Mouse (Mus musculus): Measurements from ENCODE around the gene Ddr2. TPM values are rescaled to one million over a fixed set of nuclear protein-coding genes. Genes with fewer than 3 reads are reported as not detected.
"Not testable (repeated sequence)": the region's sequence is repeated elsewhere in the genome, so short reads cannot be mapped to it uniquely, and the experiment has no call there.

The Ddr2 gene
- polyA plus RNA-seq, 1 experiment: 13.7 TPM

- no peak for TF ChIP-seq CTCF (IDR thresholded peaks at IDR 0.05; ENCODE audit: control insufficient read depth, insufficient read depth, insufficient read length)
- no peak for TF ChIP-seq MYOD1 (IDR thresholded peaks at IDR 0.05; ENCODE audit: control insufficient read depth, insufficient read length, low read depth)
- no peak for TF ChIP-seq MAX (IDR thresholded peaks at IDR 0.05)
- TF ChIP-seq USF1 (IDR thresholded peaks at IDR 0.05; ENCODE audit: low read depth): no peak
- no peak for TF ChIP-seq CEBPB (IDR thresholded peaks at IDR 0.05; ENCODE audit: low read depth)
- TF ChIP-seq MYOG (IDR thresholded peaks at IDR 0.05; ENCODE audit: control insufficient read depth, extremely low read depth, insufficient read length): no peak
- no peak for TF ChIP-seq FOSL1 (IDR thresholded peaks at IDR 0.05; ENCODE audit: insufficient read depth, low read length, poor library complexity, severe bottlenecking)
- Histone ChIP-seq H3K79me3 (ENCODE audit: low read depth) (peaks cover 10% of the 10 kb centered on the region), H3K36me3 (ENCODE audit: control insufficient read depth, insufficient read depth) (peaks cover 16% of the 10 kb centered on the region), H3ac (ENCODE audit: control insufficient read depth, insufficient read length, low read depth) (no peak overlapping the region), H3K79me2 (ENCODE audit: control insufficient read depth, insufficient read depth) (peaks cover 27% of the 10 kb centered on the region), H3K4me3 (ENCODE audit: insufficient read depth, poor library complexity, severe bottlenecking) (no peak overlapping the region), H3K27me3 (ENCODE audit: control insufficient read depth, insufficient read depth, insufficient read length) (no peaks in the 10 kb centered on the region)
Measured at GRCm38 (mm10) chr1:170010716-170011505, 99.7 kb downstream of the Ddr2 start.

- Histone ChIP-seq H3K36me3 (ENCODE audit: control insufficient read depth, insufficient read depth) (peaks cover 10% of the 10 kb centered on the region), H3K79me2 (ENCODE audit: control insufficient read depth, insufficient read depth) (peaks cover 15% of the 10 kb centered on the region), H3K27me3 (ENCODE audit: control insufficient read depth, insufficient read depth, insufficient read length) (no peaks in the 10 kb centered on the region), H3K4me3 (ENCODE audit: insufficient read depth, poor library complexity, severe bottlenecking) (no peak overlapping the region), H3K79me3 (ENCODE audit: low read depth) (peaks cover 4% of the 10 kb centered on the region), H3ac (ENCODE audit: control insufficient read depth, insufficient read length, low read depth) (no peak overlapping the region)
- TF ChIP-seq MAX (IDR thresholded peaks at IDR 0.05): no peak
- TF ChIP-seq CEBPB (IDR thresholded peaks at IDR 0.05; ENCODE audit: low read depth): no peak
- no peak for TF ChIP-seq CTCF (IDR thresholded peaks at IDR 0.05; ENCODE audit: control insufficient read depth, insufficient read depth, insufficient read length)
- no peak for TF ChIP-seq MYOD1 (IDR thresholded peaks at IDR 0.05; ENCODE audit: control insufficient read depth, insufficient read length, low read depth)
- TF ChIP-seq USF1 (IDR thresholded peaks at IDR 0.05; ENCODE audit: low read depth): no peak
- no peak for TF ChIP-seq MYOG (IDR thresholded peaks at IDR 0.05; ENCODE audit: control insufficient read depth, extremely low read depth, insufficient read length)
- TF ChIP-seq FOSL1 (IDR thresholded peaks at IDR 0.05; ENCODE audit: insufficient read depth, low read length, poor library complexity, severe bottlenecking): no peak
Measured at GRCm38 (mm10) chr1:170009296-170009695, 101.3 kb downstream of the Ddr2 start.

DNA sequence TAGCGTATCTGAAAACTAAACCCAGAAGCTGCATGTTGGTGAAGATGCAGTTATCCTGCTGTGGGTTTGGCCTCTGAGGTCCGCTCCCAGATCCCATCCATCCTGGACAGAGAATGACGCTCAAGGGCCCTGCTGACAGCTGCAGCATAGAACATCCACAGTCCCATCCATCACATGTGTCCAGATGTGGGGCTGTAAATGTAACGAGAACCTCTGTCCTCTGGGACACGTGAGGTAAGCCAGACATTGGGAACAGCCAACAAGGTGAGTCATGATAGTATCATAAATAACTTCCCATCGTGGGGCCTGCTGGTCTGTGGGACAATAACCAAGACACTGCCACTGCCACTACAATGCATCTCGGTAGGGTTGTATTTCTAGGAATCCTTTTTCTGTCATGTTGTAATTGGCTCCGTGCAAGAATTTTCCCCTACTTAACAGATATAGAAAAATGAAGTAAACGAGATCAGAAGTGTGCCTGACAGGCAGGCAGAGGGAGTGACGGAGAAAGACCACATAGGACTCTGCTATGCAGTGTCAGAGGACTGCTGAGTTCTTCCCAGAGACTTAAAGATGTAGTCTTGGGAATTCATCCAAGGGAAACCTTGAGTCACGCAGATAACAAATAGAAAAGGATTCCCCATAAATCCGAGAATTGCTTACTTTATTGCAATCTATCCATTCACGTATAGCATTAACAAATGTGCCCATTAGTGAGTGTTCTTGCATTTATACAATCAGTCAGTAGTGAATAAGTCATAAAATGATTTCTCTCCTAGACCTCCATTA, 101.9 kb downstream of the Ddr2 start:
- peaks cover 17% of the 10 kb centered on the region for H3K36me3 ChIP-seq (ENCODE audit: control insufficient read depth, insufficient read depth)
- H3ac ChIP-seq (ENCODE audit: control insufficient read depth, insufficient read length, low read depth): no peak overlapping the region
- H3K79me3 ChIP-seq (ENCODE audit: low read depth): peaks cover 4% of the 10 kb centered on the region
- no peak overlapping the region for H3K4me3 ChIP-seq (ENCODE audit: insufficient read depth, poor library complexity, severe bottlenecking)
- H3K79me2 ChIP-seq (ENCODE audit: control insufficient read depth, insufficient read depth): peaks cover 15% of the 10 kb centered on the region
- H3K27me3 ChIP-seq (ENCODE audit: control insufficient read depth, insufficient read depth, insufficient read length): no peaks in the 10 kb centered on the region
- TF ChIP-seq CTCF (IDR thresholded peaks at IDR 0.05; ENCODE audit: control insufficient read depth, insufficient read depth, insufficient read length) (no peak), MAX (IDR thresholded peaks at IDR 0.05) (no peak), CEBPB (IDR thresholded peaks at IDR 0.05; ENCODE audit: low read depth) (no peak), MYOG (IDR thresholded peaks at IDR 0.05; ENCODE audit: control insufficient read depth, extremely low read depth, insufficient read length) (no peak), FOSL1 (IDR thresholded peaks at IDR 0.05; ENCODE audit: insufficient read depth, low read length, poor library complexity, severe bottlenecking) (peak; percentile 39), MYOD1 (IDR thresholded peaks at IDR 0.05; ENCODE audit: control insufficient read depth, insufficient read length, low read depth) (peak; percentile 73), USF1 (IDR thresholded peaks at IDR 0.05; ENCODE audit: low read depth) (no peak)

DNA sequence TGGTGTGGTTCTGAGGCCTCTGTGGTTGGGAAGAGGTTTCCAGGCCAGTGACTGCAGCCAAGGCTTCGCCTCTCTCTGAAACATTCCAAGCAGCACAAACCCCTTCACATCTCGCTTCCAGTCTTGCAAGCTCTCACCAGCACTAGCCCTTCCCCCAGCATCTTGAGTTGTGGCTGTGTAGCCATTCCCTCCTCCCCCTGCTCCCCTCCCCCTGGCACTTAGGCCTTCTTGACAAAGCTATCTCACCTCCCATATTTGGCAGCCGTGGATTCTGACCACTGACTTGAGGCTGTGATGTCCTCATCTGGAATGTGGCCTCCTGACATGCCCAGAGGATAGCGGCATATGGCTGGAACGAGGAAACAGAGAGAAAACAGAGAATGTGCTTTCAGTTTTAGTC, 104.0 kb downstream of the Ddr2 start:
- Histone ChIP-seq H3ac (ENCODE audit: control insufficient read depth, insufficient read length, low read depth) (no peak overlapping the region), H3K79me2 (ENCODE audit: control insufficient read depth, insufficient read depth) (peaks cover 15% of the 10 kb centered on the region), H3K79me3 (ENCODE audit: low read depth) (peaks cover 2% of the 10 kb centered on the region), H3K36me3 (ENCODE audit: control insufficient read depth, insufficient read depth) (peaks cover 27% of the 10 kb centered on the region), H3K4me3 (ENCODE audit: insufficient read depth, poor library complexity, severe bottlenecking) (no peak overlapping the region), H3K27me3 (ENCODE audit: control insufficient read depth, insufficient read depth, insufficient read length) (no peaks in the 10 kb centered on the region)
- no peak for TF ChIP-seq USF1 (IDR thresholded peaks at IDR 0.05; ENCODE audit: low read depth)
- no peak for TF ChIP-seq MYOG (IDR thresholded peaks at IDR 0.05; ENCODE audit: control insufficient read depth, extremely low read depth, insufficient read length)
- no peak for TF ChIP-seq CTCF (IDR thresholded peaks at IDR 0.05; ENCODE audit: control insufficient read depth, insufficient read depth, insufficient read length)
- TF ChIP-seq CEBPB (IDR thresholded peaks at IDR 0.05; ENCODE audit: low read depth): no peak
- TF ChIP-seq MYOD1 (IDR thresholded peaks at IDR 0.05; ENCODE audit: control insufficient read depth, insufficient read length, low read depth): no peak

DNA sequence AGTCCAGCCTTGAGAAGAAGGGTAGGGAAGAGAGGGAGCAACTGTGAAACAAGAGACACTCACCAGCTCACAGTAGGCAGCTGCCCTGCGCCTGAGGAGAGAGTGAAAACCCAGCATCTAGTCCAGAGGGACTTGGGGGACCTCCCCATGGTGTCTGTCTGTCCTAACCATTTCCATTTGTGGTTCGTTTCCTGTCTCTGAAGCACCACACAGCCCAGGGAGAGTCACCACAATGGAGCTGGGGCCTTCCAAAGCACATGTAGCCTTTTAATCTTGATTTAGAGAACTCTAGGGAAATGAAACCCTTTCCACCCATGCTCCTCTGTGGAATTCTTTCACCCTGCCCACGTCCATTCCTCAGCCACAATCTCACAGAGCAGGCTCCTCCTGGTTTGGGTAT, 105.3 kb downstream of the Ddr2 start:
- Histone ChIP-seq H3ac (ENCODE audit: control insufficient read depth, insufficient read length, low read depth) (no peak overlapping the region), H3K79me2 (ENCODE audit: control insufficient read depth, insufficient read depth) (peaks cover 15% of the 10 kb centered on the region), H3K27me3 (ENCODE audit: control insufficient read depth, insufficient read depth, insufficient read length) (no peaks in the 10 kb centered on the region), H3K4me3 (ENCODE audit: insufficient read depth, poor library complexity, severe bottlenecking) (no peak overlapping the region), H3K36me3 (ENCODE audit: control insufficient read depth, insufficient read depth) (peaks cover 33% of the 10 kb centered on the region), H3K79me3 (ENCODE audit: low read depth) (peaks cover 2% of the 10 kb centered on the region)
- no peak for TF ChIP-seq USF1 (IDR thresholded peaks at IDR 0.05; ENCODE audit: low read depth)
- TF ChIP-seq MAX (IDR thresholded peaks at IDR 0.05): no peak
- TF ChIP-seq MYOD1 (IDR thresholded peaks at IDR 0.05; ENCODE audit: control insufficient read depth, insufficient read length, low read depth): no peak
- no peak for TF ChIP-seq CEBPB (IDR thresholded peaks at IDR 0.05; ENCODE audit: low read depth)
- TF ChIP-seq CTCF (IDR thresholded peaks at IDR 0.05; ENCODE audit: control insufficient read depth, insufficient read depth, insufficient read length): no peak
- TF ChIP-seq MYOG (IDR thresholded peaks at IDR 0.05; ENCODE audit: control insufficient read depth, extremely low read depth, insufficient read length): no peak
- TF ChIP-seq FOSL1 (IDR thresholded peaks at IDR 0.05; ENCODE audit: insufficient read depth, low read length, poor library complexity, severe bottlenecking): no peak

GRCm38 (mm10) chr1:169993901-169994300, 116.7 kb downstream of the Ddr2 start:
- H3K79me2 ChIP-seq (ENCODE audit: control insufficient read depth, insufficient read depth); H3ac ChIP-seq (ENCODE audit: control insufficient read depth, insufficient read length, low read depth); H3K4me3 ChIP-seq (ENCODE audit: insufficient read depth, poor library complexity, severe bottlenecking); H3K79me3 ChIP-seq (ENCODE audit: low read depth); H3K27me3 ChIP-seq (ENCODE audit: control insufficient read depth, insufficient read depth, insufficient read length): not testable (repeated sequence)
- peaks cover 69% of the 10 kb centered on the region for H3K36me3 ChIP-seq (ENCODE audit: control insufficient read depth, insufficient read depth)
